Mouse (Mus musculus) embryonic facial prominence, embryonic 12.5 days (tissue): Measurements from ENCODE around the gene Tnrc18. TPM values are rescaled to one million over a fixed set of nuclear protein-coding genes. Genes with fewer than 3 reads are reported as not detected.

ENCODE experiments used
- polyA plus RNA-seq: library from polyadenylated mRNA; unstranded; fragments of >200 nt; fragmentation: Nextera tagmentation; extraction: Ambion mirVana; gene quantifications from 2 replicates; pipeline ENCODE4 v1.2.1, GENCODE M21; 2016

Tnrc18 gene
- polyA plus RNA-seq, 1 experiment from 2014 or later = 61.0 TPM

Other genes starting within 250 kb of the Tnrc18 start
- gene Mmd2, start 208.9 kb downstream of the Tnrc18 start, polyA plus RNA-seq = 5.1 and 6.0 TPM in 2 replicates
- 67.2 and 73.4 TPM in 2 replicates for gene Wipi2, start 190.0 kb downstream of the Tnrc18 start, polyA plus RNA-seq
- gene Slc29a4, start 125.2 kb downstream of the Tnrc18 start, polyA plus RNA-seq = 15.7 and 19.0 TPM in 2 replicates
- 14.6 and 16.5 TPM in 2 replicates for gene Fbxl18, start 77.8 kb upstream of the Tnrc18 start, polyA plus RNA-seq
- 13,963 and 14,730 TPM in 2 replicates for gene Actb, start 89.1 kb upstream of the Tnrc18 start, polyA plus RNA-seq
- gene Fscn1, start 142.7 kb upstream of the Tnrc18 start, polyA plus RNA-seq = 506 and 520 TPM in 2 replicates